Mouse (Mus musculus) heart, postnatal 25 days (tissue): ENCODE measurements around the gene Kcnc3. TPM values are rescaled to one million over a fixed set of nuclear protein-coding genes. Genes with fewer than 3 reads are reported as not detected.

Source experiments
- DNase-seq: peaks from one replicate; pipeline ENCODE4 v3.0.0; 2022; ENCODE audit warnings: low spot score
- intact Hi-C: fragments of 180-260 bp; cut with DNase I; formaldehyde crosslinking; loops from one replicate; pipeline ENCODE4 v1.15.1; 2025
- total RNA-seq, 2 experiments: library from RNA; stranded (reverse); gene quantifications; 2 replicates each; pipeline ENCODE4 v1.2.3; 2021

Kcnc3 gene
- total RNA-seq, 2 experiments from 2014 or later: 1.9 to 2.3 TPM

DNA sequence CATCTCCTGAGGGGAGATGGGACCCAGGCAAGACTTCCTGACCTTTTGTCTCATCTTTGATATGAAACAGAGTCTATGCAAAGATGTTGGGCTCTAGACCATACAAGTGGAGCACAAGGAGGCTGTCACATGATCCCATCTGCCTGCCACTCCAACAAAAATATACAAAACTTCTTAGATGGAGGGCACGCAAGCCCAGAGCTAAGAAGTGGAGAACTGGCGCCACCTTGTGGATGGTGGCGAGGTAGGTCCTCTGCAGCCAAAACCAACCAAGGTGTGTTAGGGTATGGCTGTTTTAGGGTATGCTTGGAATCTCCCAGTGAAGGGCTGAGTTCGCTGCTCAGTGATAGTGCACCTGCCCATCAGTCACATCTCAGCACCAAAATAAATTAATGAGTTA, 59.5 kb downstream of the Kcnc3 start:
- intact Hi-C loops: loop anchor here (5.0 to 10.0 kb wide), 2 partner anchors 52 to 175 kb away; no protein-coding TSS in a partner anchor
- no peak for DNase-seq

DNA sequence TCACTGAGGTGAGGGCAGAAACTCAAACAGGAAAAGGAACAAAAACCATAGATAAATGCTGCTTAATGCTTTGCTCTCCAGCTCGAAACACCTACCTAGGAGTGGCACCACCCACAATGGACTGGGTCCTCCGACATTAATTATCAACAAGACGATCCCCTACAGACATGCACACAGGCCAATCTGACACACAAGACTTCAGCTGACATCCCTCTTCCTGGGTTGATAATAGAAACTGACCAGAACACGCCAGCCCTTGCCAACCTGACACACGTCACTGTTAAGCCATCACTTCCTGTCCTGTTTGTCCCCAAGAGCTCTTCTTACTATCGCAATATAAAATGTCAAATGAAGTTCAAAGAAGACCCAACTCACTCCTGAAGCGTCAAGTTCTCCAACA, 61.0 kb downstream of the Kcnc3 start:
- no peak for DNase-seq
- intact Hi-C loops: loop anchor here (5.0 to 10.0 kb wide), 2 partner anchors 51 to 173 kb away; no protein-coding TSS in a partner anchor

DNA sequence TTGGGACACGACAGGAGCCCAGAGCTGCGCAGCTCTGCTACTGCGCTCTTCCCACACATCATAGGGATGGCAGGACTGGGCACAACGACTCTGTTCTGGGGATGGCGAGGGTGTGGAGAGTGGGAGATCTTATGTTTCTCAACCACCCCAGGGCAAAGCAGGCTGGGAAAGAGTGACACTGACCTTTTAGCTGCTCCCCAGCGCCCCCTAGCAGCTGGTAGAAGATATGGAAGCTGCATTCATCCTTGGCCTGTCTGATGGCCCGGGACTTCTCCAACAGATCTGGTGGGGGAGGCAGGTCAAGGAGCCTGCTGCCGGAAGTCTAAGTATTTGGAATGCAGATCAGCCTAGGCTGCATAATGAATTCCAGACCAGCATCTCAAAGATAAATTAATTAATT, 63.3 kb downstream of the Kcnc3 start:
- DNase-seq: no peak
- intact Hi-C loops: loop anchor here (5.0 to 10.0 kb wide), 2 partner anchors 49 to 171 kb away; no protein-coding TSS in a partner anchor

Other genes starting within 250 kb of the Kcnc3 start
- gene Syt3, start 206.6 kb upstream of the Kcnc3 start, total RNA-seq: 1 to 10 TPM; 1.3 to 2.2 TPM
- under 1 TPM; 0.28 to 0.62 TPM for gene 1700008O03Rik, start 204.8 kb upstream of the Kcnc3 start, total RNA-seq
- gene Lrrc4b, start 161.6 kb upstream of the Kcnc3 start, total RNA-seq: 10 to 100 TPM; 27.9 to 32.7 TPM
- gene Aspdh, start 125.3 kb upstream of the Kcnc3 start, total RNA-seq: 1 to 10 TPM in 1 of 2 experiments, under 1 TPM in 1; 0.70 to 1.3 TPM
- 100 to 1,000 TPM; 158 to 161 TPM for gene Josd2, start 122.7 kb upstream of the Kcnc3 start, total RNA-seq
- gene Emc10, start 94.1 kb upstream of the Kcnc3 start, total RNA-seq: 10 to 100 TPM; 96.9 to 99.6 TPM
- 1 to 10 TPM; 3.7 to 4.0 TPM for gene Fam71e1, start 94.1 kb upstream of the Kcnc3 start, total RNA-seq
- 10 to 100 TPM; 16.0 to 22.8 TPM for gene Mybpc2, start 66.0 kb upstream of the Kcnc3 start, total RNA-seq
- under 1 TPM; 0.18 to 0.53 TPM for gene Spib, start 58.6 kb upstream of the Kcnc3 start, total RNA-seq
- gene Pold1, start 41.8 kb upstream of the Kcnc3 start, total RNA-seq: 10 to 100 TPM; 12.5 to 12.8 TPM
- 10 to 100 TPM; 40.7 to 48.4 TPM for gene Nr1h2, start 36.7 kb upstream of the Kcnc3 start, total RNA-seq
- gene Napsa, start 18.3 kb upstream of the Kcnc3 start, total RNA-seq: under 1 TPM; 0.31 to 0.64 TPM
- gene Myh14, start 80.2 kb downstream of the Kcnc3 start, total RNA-seq: 10 to 100 TPM; 72.2 to 80.8 TPM
- not detected for gene Izumo2, start 118.1 kb downstream of the Kcnc3 start, total RNA-seq
- 10 to 100 TPM; 22.8 to 24.3 TPM for gene Vrk3, start 157.7 kb downstream of the Kcnc3 start, total RNA-seq
- gene Zfp473, start 160.4 kb downstream of the Kcnc3 start, total RNA-seq: under 1 TPM in 1 of 2 experiments, not detected in 1; 0.21 TPM
- 10 to 100 TPM; 26.0 to 28.6 TPM for gene Nup62, start 225.4 kb downstream of the Kcnc3 start, total RNA-seq
- gene Il4i1, start 225.7 kb downstream of the Kcnc3 start, total RNA-seq: 1 to 10 TPM in 1 of 2 experiments, under 1 TPM in 1; 0.62 to 2.2 TPM
- 10 to 100 TPM; 63.7 to 64.5 TPM for gene Atf5, start 226.0 kb downstream of the Kcnc3 start, total RNA-seq